Mouse (Mus musculus) urinary bladder, postnatal 25 days (tissue): ENCODE data around the gene Mknk2.

Experiments
- DNase-seq: peaks from one replicate; pipeline ENCODE4 v3.0.0; 2022; ENCODE audit warnings: low spot score

Mknk2 gene

GRCm38 (mm10) chr10:80692249-80693165, 14.6 kb upstream of the Mknk2 start:
- no peak for DNase-seq

GRCm38 (mm10) chr10:80687850-80688249, 9.9 kb upstream of the Mknk2 start:
- peak; percentile 52 for DNase-seq

- no peak for DNase-seq
Observed at GRCm38 (mm10) chr10:80686617-80687016, 8.7 kb upstream of the Mknk2 start.

GRCm38 (mm10) chr10:80684984-80685383, 7.1 kb upstream of the Mknk2 start:
- no peak for DNase-seq

- DNase-seq, result peak; percentile 52
Observed at GRCm38 (mm10) chr10:80684214-80684613, 6.3 kb upstream of the Mknk2 start.

GRCm38 (mm10) chr10:80683647-80684046, 5.7 kb upstream of the Mknk2 start:
- no peak for DNase-seq

- no peak for DNase-seq
Observed at GRCm38 (mm10) chr10:80682003-80682402, 4.1 kb upstream of the Mknk2 start.

GRCm38 (mm10) chr10:80680260-80680696, 2.4 kb upstream of the Mknk2 start:
- DNase-seq, result no peak

- no peak for DNase-seq
Observed at GRCm38 (mm10) chr10:80679556-80680259, 1.8 kb upstream of the Mknk2 start.

GRCm38 (mm10) chr10:80678601-80679377, 877 bp upstream of the Mknk2 start:
- DNase-seq, result no peak

- no peak for DNase-seq
Observed at GRCm38 (mm10) chr10:80677128-80677875, 610 bp downstream of the Mknk2 start.

- peak; percentile 99 for DNase-seq
Observed at GRCm38 (mm10) chr10:80676198-80676928, 1.5 kb downstream of the Mknk2 start.

GRCm38 (mm10) chr10:80675405-80676197, 2.3 kb downstream of the Mknk2 start:
- no peak for DNase-seq

- no peak for DNase-seq
Observed at GRCm38 (mm10) chr10:80674851-80675404, 3.0 kb downstream of the Mknk2 start.

GRCm38 (mm10) chr10:80674161-80674711, 3.7 kb downstream of the Mknk2 start:
- DNase-seq, result no peak

- no peak for DNase-seq
Observed at GRCm38 (mm10) chr10:80673690-80674089, 4.2 kb downstream of the Mknk2 start.

GRCm38 (mm10) chr10:80671936-80672690, 5.8 kb downstream of the Mknk2 start:
- no peak for DNase-seq

GRCm38 (mm10) chr10:80671251-80671650, 6.7 kb downstream of the Mknk2 start:
- no peak for DNase-seq

GRCm38 (mm10) chr10:80670531-80670930, 7.4 kb downstream of the Mknk2 start:
- DNase-seq, result no peak
